Mouse (Mus musculus) cerebellum, adult 8-10 months (tissue): Measurements from ENCODE around the gene Ap1m1.
A peak's percentile ranks its signal among the peaks of the same experiment; 100 is the strongest.

Experiments used
- DNase-seq: peaks from one replicate; pipeline ENCODE4 v3.0.0; 2022

The Ap1m1 gene

DNA sequence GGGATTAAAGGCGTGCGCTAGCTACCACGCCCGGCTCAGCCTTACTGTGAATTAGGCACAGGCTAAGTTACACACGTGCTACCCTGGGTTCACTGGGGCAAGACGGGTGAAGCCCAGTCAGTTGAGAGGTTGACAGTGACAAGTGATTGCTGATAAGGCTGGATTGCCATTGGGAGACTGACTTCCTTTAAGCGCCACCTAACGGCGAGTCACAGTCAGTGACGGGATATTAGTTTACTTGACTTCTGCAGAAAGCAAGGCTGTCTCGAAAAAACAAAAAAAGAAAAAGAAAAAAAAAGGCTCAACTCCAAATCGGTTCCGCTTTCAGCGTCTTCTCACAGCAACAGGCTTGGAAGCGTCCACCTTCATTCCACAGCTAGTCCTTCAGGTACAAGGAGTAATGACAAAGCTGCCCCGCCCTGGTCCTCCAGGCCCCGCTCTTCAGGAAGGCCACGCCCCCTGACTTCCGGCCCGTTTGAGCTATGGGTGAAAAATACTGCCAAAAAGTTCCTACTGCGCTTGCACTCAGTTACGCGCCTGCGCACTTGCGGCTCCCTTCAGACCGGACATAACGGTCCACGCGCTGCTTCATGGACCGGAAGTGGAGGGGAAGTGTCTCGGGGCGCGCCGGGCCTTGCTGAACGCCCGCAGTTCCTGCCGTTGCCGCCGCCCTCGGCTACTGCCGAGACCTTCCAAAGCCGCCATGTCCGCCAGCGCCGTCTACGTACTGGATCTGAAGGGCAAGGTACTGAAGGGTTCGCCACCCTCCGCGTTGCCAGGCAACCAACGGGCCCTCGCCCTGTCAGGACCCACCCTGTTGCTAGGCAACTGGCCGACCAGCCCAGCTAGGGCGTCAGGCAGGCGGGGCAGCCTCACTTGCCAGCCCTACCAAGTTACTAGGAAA, at the start of gene Ap1m1:
Ap1m1 (plus strand) TSS at position 520 of the 904 bp plus-strand sequence.
- DNase-seq: peak; percentile 96

DNA sequence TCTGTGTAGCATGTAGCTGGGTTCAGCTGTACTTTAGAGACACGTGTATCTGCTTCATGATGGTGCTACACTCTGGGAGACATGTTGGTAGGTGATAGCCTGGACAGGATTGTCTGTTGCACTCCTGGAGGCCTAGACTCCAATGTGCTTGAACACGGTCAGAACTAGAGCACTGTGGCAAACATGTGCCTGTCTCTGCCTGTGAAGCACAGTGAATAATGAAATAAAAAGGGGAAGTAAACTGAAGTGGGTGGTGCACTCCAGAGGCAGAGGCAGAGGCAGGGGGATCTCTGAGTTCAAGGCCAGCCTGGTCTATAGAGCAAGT, 49.6 kb upstream of the Ap1m1 start:
- DNase-seq: no peak

DNA sequence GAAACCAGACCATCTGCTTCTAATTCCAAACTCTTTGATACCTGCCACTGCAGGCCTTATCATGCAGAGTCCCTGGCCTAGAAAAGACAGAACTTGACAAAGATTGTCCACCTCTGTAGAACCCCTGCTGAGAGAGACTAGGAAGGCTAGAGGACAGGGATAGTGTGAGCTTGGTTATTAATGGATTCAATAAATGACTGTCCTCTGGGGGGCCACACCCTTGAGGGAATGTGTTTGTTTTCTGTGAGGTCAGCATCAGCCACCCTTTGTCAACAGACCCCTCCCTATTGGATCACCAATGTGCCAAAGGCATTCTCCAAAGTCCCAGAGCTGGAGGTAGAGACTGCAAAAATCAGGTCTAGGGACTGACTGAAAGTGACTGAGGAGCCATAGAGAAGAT, 47.8 kb upstream of the Ap1m1 start:
- no peak for DNase-seq

GRCm38 (mm10) chr8:72197997-72198396, 41.8 kb upstream of the Ap1m1 start:
- DNase-seq: no peak

- no peak for DNase-seq
Measured at GRCm38 (mm10) chr8:72208582-72208981, 31.2 kb upstream of the Ap1m1 start.

GRCm38 (mm10) chr8:72210222-72210621, 29.6 kb upstream of the Ap1m1 start:
- no peak for DNase-seq

DNA sequence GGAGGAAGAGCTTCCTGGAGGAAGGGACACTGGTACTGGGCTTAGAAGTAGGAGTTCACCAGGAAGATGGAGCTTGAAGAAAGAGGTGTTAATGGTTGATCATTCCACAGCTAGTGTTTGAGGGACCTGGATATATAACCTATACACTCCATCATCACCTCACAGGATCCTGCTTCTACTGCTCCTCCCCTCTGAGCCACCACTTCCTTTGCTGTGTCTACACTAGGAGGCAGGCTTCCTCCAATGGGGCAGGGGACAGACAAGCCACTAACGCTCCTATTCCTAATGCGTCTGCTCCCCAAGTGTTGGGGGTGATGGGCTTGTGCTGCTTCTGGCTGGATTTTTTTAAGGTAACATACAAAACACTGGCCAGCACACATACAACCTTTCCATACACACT, 29.1 kb upstream of the Ap1m1 start:
- DNase-seq: no peak

- DNase-seq: no peak
Measured at GRCm38 (mm10) chr8:72211846-72212245, 28.0 kb upstream of the Ap1m1 start.

GRCm38 (mm10) chr8:72212751-72213150, 27.1 kb upstream of the Ap1m1 start, which contains the start of gene Cib3:
Gene Cib3, minus strand, starts transcription at chr8:72212837.
- DNase-seq: no peak

GRCm38 (mm10) chr8:72213536-72213935, 26.3 kb upstream of the Ap1m1 start, which contains the start of gene Gm11034:
Gene Gm11034, minus strand, starts transcription at chr8:72213636.
- no peak for DNase-seq

DNA sequence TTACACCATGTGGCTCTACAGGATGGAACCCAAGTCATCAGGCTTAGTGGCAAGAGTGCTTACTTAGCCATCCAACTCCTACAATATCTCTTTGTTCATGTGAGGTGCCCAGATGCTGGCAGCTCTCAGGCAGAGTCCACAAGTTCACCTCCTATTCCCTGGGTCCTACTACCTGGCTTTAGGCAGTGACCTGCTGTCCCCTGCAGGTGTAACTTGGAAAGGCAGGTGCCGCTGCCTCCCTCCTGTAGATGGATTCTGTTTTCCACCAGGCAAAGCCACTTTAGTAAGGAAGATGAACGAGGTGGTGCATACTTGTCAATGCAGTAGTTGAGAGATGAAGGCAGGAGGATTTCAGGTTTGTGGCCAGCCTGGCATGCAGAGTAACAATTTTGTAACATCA, 24.8 kb upstream of the Ap1m1 start:
- no peak for DNase-seq

DNA sequence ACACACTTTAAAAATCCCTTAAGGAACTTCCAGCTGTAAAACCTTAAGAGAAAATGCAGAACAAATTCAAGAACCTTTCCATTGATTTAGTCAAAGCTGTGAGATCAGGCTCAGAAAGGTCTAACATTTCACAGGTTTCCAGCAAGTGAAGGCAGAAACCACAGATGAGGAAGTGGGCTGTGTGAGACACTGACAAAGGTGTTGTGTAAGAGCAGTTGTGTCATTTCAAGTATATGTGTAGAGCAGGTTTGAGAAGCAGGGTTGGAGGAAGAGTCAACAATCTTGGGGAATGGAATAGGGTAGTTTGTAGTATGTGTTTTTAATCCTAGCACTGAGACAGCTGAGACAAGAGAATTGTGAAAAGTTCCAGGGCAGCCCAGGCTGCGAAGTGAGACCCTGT, 23.9 kb upstream of the Ap1m1 start:
- DNase-seq: no peak

- DNase-seq: peak; percentile 1
Measured at GRCm38 (mm10) chr8:72218781-72219540, 20.9 kb upstream of the Ap1m1 start.

DNA sequence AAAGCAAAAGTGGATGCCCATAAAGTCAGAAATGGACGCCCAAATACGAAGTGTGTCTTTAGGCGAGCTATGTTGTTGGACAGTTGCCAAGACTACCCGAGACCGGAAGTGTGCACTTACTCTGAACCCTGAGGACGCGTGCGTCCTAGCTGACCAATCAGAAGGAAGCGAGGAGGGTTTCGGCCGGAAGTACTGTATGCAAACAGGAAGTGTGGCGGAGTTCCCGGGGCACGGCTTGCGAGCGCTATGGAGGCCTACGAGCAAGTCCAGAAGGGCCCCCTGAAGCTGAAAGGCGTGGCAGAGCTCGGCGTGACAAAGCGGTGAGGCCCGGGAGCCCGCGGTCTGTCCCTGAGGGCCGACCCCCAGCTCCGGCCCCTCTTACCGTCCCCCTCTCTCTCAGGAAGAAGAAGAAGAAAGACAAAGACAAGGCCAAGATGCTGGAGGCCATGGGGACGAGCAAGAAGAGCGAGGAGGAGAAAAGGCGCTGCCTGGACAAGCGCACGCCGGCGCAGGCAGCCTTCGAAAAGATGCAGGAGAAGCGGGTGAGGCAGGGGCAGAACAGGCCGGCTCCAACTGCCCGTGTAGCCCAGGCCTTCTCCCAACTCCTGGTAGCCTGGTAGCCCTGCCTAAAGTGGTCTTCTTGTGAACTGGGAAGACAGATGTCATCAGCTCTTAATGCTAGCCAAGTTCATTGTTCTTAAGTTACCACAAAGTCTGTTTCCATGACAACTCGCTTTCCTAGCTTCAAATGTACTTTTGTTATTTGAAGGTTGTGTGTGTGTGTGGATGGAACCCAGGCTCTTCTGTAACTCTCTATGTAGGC, 20.1 kb upstream of the Ap1m1 start, which contains the start of gene Fam32a:
Fam32a (plus strand) TSS at position 190 of the 823 bp plus-strand sequence.
- DNase-seq: peak; percentile 85

DNA sequence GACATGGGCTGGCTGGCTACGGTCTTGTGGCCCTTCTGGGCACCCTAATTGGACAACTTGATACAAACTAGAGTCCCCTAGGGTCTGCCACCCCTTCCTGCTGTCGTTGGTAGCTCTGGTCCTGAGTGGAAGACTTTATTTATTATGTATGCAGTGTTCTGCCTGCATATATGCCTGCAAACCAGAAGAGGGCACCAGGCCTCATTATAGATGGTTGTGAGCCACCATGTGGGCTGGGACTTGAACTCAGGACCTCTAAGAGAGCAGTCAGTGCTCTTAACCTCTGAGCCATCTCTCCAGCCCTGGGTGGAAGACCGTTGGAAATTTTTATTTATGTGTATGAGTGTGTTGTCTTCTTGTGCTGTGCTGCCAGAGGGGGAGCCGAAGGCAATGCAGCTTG, 19.1 kb upstream of the Ap1m1 start:
- DNase-seq: no peak

- no peak for DNase-seq
Measured at GRCm38 (mm10) chr8:72222656-72223055, 17.2 kb upstream of the Ap1m1 start.

DNA sequence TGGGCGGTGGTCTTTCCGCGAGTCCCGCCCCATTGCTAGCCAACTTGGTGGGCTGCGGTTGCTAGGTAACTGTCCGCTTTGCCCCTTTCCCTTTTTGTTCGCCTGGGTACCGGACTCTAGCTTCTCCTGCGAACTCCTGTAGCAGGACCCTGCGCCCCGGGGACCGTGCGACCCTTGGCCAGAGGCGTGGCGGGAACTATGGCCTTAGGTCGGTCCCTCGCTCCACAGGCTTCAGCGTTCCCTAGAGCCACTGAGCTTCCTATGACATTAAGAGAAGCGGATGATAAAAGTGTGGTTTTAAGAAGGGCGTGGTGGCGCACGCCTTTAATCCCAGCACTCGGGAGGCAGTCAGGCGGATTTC, 565 bp downstream of the Ap1m1 start:
- DNase-seq: no peak

- peak; percentile 28 for DNase-seq
Measured at GRCm38 (mm10) chr8:72240951-72241350, 1.1 kb downstream of the Ap1m1 start.

DNA sequence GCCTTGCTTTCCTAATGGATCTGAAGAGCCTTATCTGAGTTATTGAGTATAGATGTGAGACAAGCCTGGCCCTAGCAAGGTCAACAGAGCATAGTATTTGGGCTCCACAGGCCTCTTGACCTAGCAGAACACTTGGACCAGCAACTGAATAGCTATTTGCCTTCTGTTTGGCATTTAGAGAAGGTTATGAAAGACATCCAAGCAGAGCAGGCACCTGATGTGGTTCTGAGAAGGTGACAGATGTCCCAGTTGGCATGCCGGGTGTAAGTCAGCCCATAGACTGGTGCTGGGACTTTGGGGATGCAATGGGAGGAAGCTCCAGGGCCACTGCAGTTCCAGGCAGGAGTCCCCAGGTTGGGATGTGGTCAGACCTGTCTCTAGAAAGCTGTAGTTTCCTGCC, 2.4 kb downstream of the Ap1m1 start:
- DNase-seq: no peak

DNA sequence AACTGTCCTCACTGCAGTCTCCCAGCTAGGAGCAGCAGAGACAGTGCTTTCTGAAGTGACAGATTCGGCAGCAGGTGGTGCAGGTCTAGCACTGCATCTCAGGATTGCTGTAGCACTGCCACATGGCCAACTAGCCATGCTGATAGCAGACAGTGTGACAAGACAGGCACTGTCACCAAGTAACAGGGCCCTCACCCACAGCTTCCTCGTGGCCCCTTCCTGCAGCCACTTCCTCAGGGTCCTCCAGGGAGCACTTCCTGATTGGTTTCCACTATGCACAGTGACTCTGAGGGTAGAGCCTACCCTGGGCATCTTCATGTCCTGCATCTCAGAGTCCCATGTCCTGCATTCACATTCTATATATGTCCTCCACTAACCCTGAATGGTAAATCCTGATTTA, 4.8 kb downstream of the Ap1m1 start:
- no peak for DNase-seq

DNA sequence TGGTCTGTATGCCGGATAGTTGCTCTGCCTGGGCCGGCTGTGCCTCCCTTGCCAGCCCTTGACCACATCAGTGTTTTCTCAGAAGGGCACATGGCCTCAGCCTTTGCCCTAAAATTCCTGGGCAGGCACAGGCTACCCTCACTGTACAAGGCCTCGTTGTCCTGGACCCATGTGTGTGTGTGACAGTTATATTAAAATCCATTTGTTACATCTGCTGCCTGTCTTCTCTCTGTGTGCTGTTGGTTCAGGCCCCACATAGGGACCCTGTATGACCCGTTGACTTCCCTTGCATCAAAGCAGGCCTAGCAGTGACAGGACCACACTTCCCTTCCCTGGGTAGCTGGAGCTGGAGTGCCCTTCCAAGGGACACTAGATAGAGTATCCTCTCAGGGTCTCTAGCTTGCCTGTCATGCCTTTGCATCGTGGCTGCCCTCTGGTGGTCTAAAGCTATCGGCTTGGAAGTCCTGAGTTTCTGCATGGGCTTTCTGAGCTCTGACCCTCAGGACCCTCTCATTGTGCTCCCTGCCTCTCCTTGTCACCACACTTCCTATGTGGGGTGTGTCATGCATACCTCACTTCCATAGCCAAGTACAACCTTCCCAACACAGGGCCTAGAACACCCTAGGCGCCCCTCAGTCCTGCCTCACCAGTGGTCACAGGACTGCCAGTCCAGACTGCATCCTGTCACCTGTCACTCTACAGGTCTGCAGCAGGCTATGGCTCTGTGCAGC, 17.5 kb downstream of the Ap1m1 start:
- DNase-seq: no peak

GRCm38 (mm10) chr8:72257902-72258238, 18.1 kb downstream of the Ap1m1 start:
- no peak for DNase-seq

GRCm38 (mm10) chr8:72259862-72260261, 20.0 kb downstream of the Ap1m1 start:
- no peak for DNase-seq
